Mouse (Mus musculus) Patski (cell line): Measurements from ENCODE around the gene Ankrd44. TPM values are rescaled to one million over a fixed set of nuclear protein-coding genes. Genes with fewer than 3 reads are reported as not detected.

Experiments
- ATAC-seq: fragments of 100-300 bp; one replicate; pipeline ENCODE4 v1.8.0; 2021
- CTCF ChIA-PET: fragments of 350-600 bp; sonication (Branson Sonifier 250); formaldehyde crosslinking; loops from one replicate; lab custom pipeline; 2022; ENCODE audit warnings: inconsistent platforms; lab: Charles Lee
- POLR2A ChIA-PET: fragments of 350-600 bp; sonication (Branson Sonifier 250); formaldehyde crosslinking; loops from one replicate; lab custom pipeline; 2022; ENCODE audit warnings: antibody characterized with exemption, inconsistent platforms; lab: Charles Lee
- DNase-seq: peaks from one replicate; pipeline ENCODE4 v3.0.0-alpha.2; 2011; ENCODE audit warnings: low read depth, low spot score
- H3K27me3 ChIP-seq: fragments of 371-371 bp; one replicate; pipeline ENCODE4 v1.5.1; 2021
- CTCF ChIP-seq: fragments of 100-300 bp; IDR thresholded peaks from one replicate; pipeline ENCODE4 v1.5.1; 2021
- in situ Hi-C: fragments of 300-500 bp; cut with MboI; formaldehyde crosslinking; loops from 3 replicates; pipeline ENCODE4 v1.11.1; 2018; ENCODE audit warnings: low pct_unique_long_range_greater_than_20kb, mixed read lengths
- polyA plus RNA-seq: library from polyadenylated mRNA; unstranded; gene quantifications from one replicate; pipeline ENCODE4 v1.2.3, GENCODE M21; 2021

Gene Ankrd44
- polyA plus RNA-seq, 1 experiment from 2014 or later, result 31.2 TPM

- POLR2A ChIA-PET, result interaction anchor here (1.3 kb wide), 1 partner anchor 41 kb away, joined by 4 read pairs; no protein-coding TSS in a partner anchor
- DNase-seq, result no peak
- no peak for TF ChIP-seq CTCF
- no peak for ATAC-seq
- H3K27me3 ChIP-seq, result no peaks in the 10 kb centered on the region
- in situ Hi-C loops, result no loop called here
- CTCF ChIA-PET, result interaction anchor here (1.6 kb wide), 1 partner anchor 9 kb away, joined by 3 read pairs; no protein-coding TSS in a partner anchor
Observed at GRCm38 (mm10) chr1:54855970-54856369, 70.2 kb downstream of the Ankrd44 start.

- no peaks in the 10 kb centered on the region for H3K27me3 ChIP-seq
- TF ChIP-seq CTCF, result no peak
- ATAC-seq, result no peak
- ChIA-PET POLR2A (interaction anchor here (1.5 kb wide), 1 partner anchor 11 kb away, joined by 4 read pairs; no protein-coding TSS in a partner anchor), CTCF (interaction anchor here (1.0 to 1.6 kb wide), 3 partner anchors 11 to 18 kb away, joined by 3 read pairs; no protein-coding TSS in a partner anchor)
- in situ Hi-C loops, result no loop called here
- DNase-seq, result no peak
Observed at GRCm38 (mm10) chr1:54854388-54854787, 71.8 kb downstream of the Ankrd44 start.

GRCm38 (mm10) chr1:54853311-54854000, 72.7 kb downstream of the Ankrd44 start:
- ATAC-seq (no peak), DNase-seq (no peak)
- no peaks in the 10 kb centered on the region for H3K27me3 ChIP-seq
- in situ Hi-C loops, result no loop called here
- ChIA-PET POLR2A (interaction anchor here (1.5 kb wide), 1 partner anchor 12 kb away, joined by 4 read pairs; no protein-coding TSS in a partner anchor), CTCF (interaction anchor here (0.6 to 1.3 kb wide), 4 partner anchors 15 to 72 kb away, joined by 3 read pairs; no protein-coding TSS in a partner anchor)
- TF ChIP-seq CTCF, result no peak

GRCm38 (mm10) chr1:54851610-54852009, 74.6 kb downstream of the Ankrd44 start:
- POLR2A ChIA-PET, result interaction anchor here (0.7 kb wide), 1 partner anchor 73 kb away, joined by 3 read pairs; no protein-coding TSS in a partner anchor
- TF ChIP-seq CTCF, result no peak
- H3K27me3 ChIP-seq, result no peaks in the 10 kb centered on the region
- CTCF ChIA-PET, result interaction anchor here (1.0 to 1.2 kb wide), 3 partner anchors 11 to 156 kb away, joined by 3 to 4 read pairs (median 3); no protein-coding TSS in a partner anchor
- DNase-seq, result no peak
- ATAC-seq, result no peak
- in situ Hi-C loops, result no loop called here

- no peak for TF ChIP-seq CTCF
- CTCF ChIA-PET, result interaction anchor here (1.0 to 1.7 kb wide), 2 partner anchors 16 to 27 kb away, joined by 3 to 5 read pairs; no protein-coding TSS in a partner anchor
- in situ Hi-C loops, result no loop called here
- no peak for ATAC-seq
- no peak for DNase-seq
- no peaks in the 10 kb centered on the region for H3K27me3 ChIP-seq
- POLR2A ChIA-PET, result no interaction called here
Observed at GRCm38 (mm10) chr1:54850077-54850476, 76.1 kb downstream of the Ankrd44 start.

- TF ChIP-seq CTCF, result no peak
- CTCF ChIA-PET, result interaction anchor here (1.0 to 2.2 kb wide), 2 partner anchors 49 to 129 kb away, joined by 3 to 6 read pairs; no protein-coding TSS in a partner anchor
- H3K27me3 ChIP-seq, result no peaks in the 10 kb centered on the region
- no peak for DNase-seq
- POLR2A ChIA-PET, result no interaction called here
- in situ Hi-C loops, result no loop called here
- ATAC-seq, result no peak
Observed at GRCm38 (mm10) chr1:54847238-54847637, 78.9 kb downstream of the Ankrd44 start.

GRCm38 (mm10) chr1:54846346-54847000, 79.7 kb downstream of the Ankrd44 start:
- POLR2A ChIA-PET, result no interaction called here
- no peak for TF ChIP-seq CTCF
- DNase-seq, result no peak
- no peaks in the 10 kb centered on the region for H3K27me3 ChIP-seq
- in situ Hi-C loops, result no loop called here
- CTCF ChIA-PET, result interaction anchor here (1.0 to 2.2 kb wide), 2 partner anchors 50 to 130 kb away, joined by 3 to 6 read pairs; no protein-coding TSS in a partner anchor
- no peak for ATAC-seq

- no peaks in the 10 kb centered on the region for H3K27me3 ChIP-seq
- ATAC-seq (no peak), DNase-seq (no peak)
- no peak for TF ChIP-seq CTCF
- in situ Hi-C loops, result no loop called here
- POLR2A ChIA-PET, result no interaction called here
- CTCF ChIA-PET, result no interaction called here
Observed at GRCm38 (mm10) chr1:54844361-54844760, 81.8 kb downstream of the Ankrd44 start.

GRCm38 (mm10) chr1:54842765-54843461, 83.3 kb downstream of the Ankrd44 start:
- no peak for DNase-seq
- ChIA-PET POLR2A (no interaction called here), CTCF (interaction anchor here (1.0 to 2.2 kb wide), 2 partner anchors 15 to 17 kb away, joined by 3 to 4 read pairs; no protein-coding TSS in a partner anchor)
- no peaks in the 10 kb centered on the region for H3K27me3 ChIP-seq
- no peak for ATAC-seq
- in situ Hi-C loops, result no loop called here
- TF ChIP-seq CTCF, result no peak

- in situ Hi-C loops, result no loop called here
- TF ChIP-seq CTCF, result no peak
- ChIA-PET POLR2A (no interaction called here), CTCF (interaction anchor here (1.0 to 2.2 kb wide), 4 partner anchors 9 to 82 kb away, joined by 3 to 4 read pairs (median 4); no protein-coding TSS in a partner anchor)
- H3K27me3 ChIP-seq, result no peaks in the 10 kb centered on the region
- DNase-seq, result no peak
- ATAC-seq, result no peak
Observed at GRCm38 (mm10) chr1:54841788-54842187, 84.4 kb downstream of the Ankrd44 start.
